Mouse (Mus musculus): ENCODE data around the gene AI467606. TPM values are rescaled to one million over a fixed set of nuclear protein-coding genes. Genes with fewer than 3 reads are reported as not detected.

AI467606 gene
- total RNA-seq, 2 experiments from 2014 or later = 1.4 to 3.0 TPM

Small RNA genes lying within 50 kb of the gene (microRNA-seq; reads per million reads assigned to microRNA genes)
- 0 reads per million in 2 experiments for gene Gm44343

Other genes with a start within 250 kb of the AI467606 start
- not detected for gene Doc2a, start 243.9 kb upstream of the AI467606 start, total RNA-seq (2021)
- 1 to 10 TPM; 5.4 to 7.4 TPM for gene Hirip3, start 229.4 kb upstream of the AI467606 start, total RNA-seq (2021)
- 10 to 100 TPM; 21.2 to 21.4 TPM for gene Ino80e, start 229.0 kb upstream of the AI467606 start, total RNA-seq (2021)
- gene Taok2, start 206.7 kb upstream of the AI467606 start, total RNA-seq (2021) = 10 to 100 TPM; 61.4 to 61.7 TPM
- gene Tmem219, start 168.4 kb upstream of the AI467606 start, total RNA-seq (2021) = 10 to 100 TPM; 10.9 to 13.0 TPM
- gene Kctd13, start 162.5 kb upstream of the AI467606 start, total RNA-seq (2021) = 1 to 10 TPM; 6.9 to 7.6 TPM
- gene Asphd1, start 141.8 kb upstream of the AI467606 start, total RNA-seq (2021) = under 1 TPM in 1 of 2 experiments, not detected in 1; 0.60 TPM
- 10 to 100 TPM; 14.2 to 17.2 TPM for gene Sez6l2, start 140.8 kb upstream of the AI467606 start, total RNA-seq (2021)
- 10 to 100 TPM; 63.3 to 66.1 TPM for gene Cdipt, start 115.4 kb upstream of the AI467606 start, total RNA-seq (2021)
- under 1 TPM; 0.45 to 0.59 TPM for gene Cdiptos, start 115.3 kb upstream of the AI467606 start, total RNA-seq (2021)
- gene Mvp, start 76.7 kb upstream of the AI467606 start, total RNA-seq (2021) = 10 to 100 TPM; 44.6 to 45.9 TPM
- gene Pagr1b, start 74.9 kb upstream of the AI467606 start, total RNA-seq (2021) = not detected
- gene Pagr1a, start 74.0 kb upstream of the AI467606 start, total RNA-seq (2021) = 10 to 100 TPM; 15.2 to 20.6 TPM
- gene Gm42742, start 70.3 kb upstream of the AI467606 start, total RNA-seq (2021) = 10 to 100 TPM; 18.0 to 19.8 TPM
- gene Prrt2, start 70.1 kb upstream of the AI467606 start, total RNA-seq (2021) = 1 to 10 TPM; 1.1 to 1.2 TPM
- gene Maz, start 64.3 kb upstream of the AI467606 start, total RNA-seq (2021) = 10 to 100 TPM; 81.8 to 91.3 TPM
- 1 to 10 TPM; 4.6 to 8.2 TPM for gene Kif22, start 48.9 kb upstream of the AI467606 start, total RNA-seq (2021)
- not detected for gene Zg16, start 4.0 kb upstream of the AI467606 start, total RNA-seq (2021)
- gene Qprt, start 30.9 kb downstream of the AI467606 start, total RNA-seq (2021) = not detected
- 1 to 10 TPM in 1 of 2 experiments, under 1 TPM in 1; 0.38 to 2.0 TPM for gene Spn, start 46.5 kb downstream of the AI467606 start, total RNA-seq (2021)
- 10 to 100 TPM; 38.0 to 43.7 TPM for gene Cd2bp2, start 104.7 kb downstream of the AI467606 start, total RNA-seq (2021)
- 10 to 100 TPM; 29.2 to 30.5 TPM for gene Tbc1d10b, start 117.1 kb downstream of the AI467606 start, total RNA-seq (2021)
- 1 to 10 TPM; 1.1 to 4.2 TPM for gene Mylpf, start 117.5 kb downstream of the AI467606 start, total RNA-seq (2021)
- 1 to 10 TPM; 6.9 to 7.0 TPM for gene Zfp553, start 141.7 kb downstream of the AI467606 start, total RNA-seq (2021)
- 10 to 100 TPM in 1 of 2 experiments, 1 to 10 TPM in 1; 7.5 to 18.8 TPM for gene Sept1, start 141.8 kb downstream of the AI467606 start, total RNA-seq (2021)
- gene Zfp771, start 152.9 kb downstream of the AI467606 start, total RNA-seq (2021) = 10 to 100 TPM; 17.8 to 21.3 TPM
- 10 to 100 TPM; 38.4 to 46.7 TPM for gene Dctpp1, start 169.3 kb downstream of the AI467606 start, total RNA-seq (2021)
- gene Sephs2, start 182.7 kb downstream of the AI467606 start, total RNA-seq (2021) = 10 to 100 TPM; 29.3 to 30.2 TPM
- 1 to 10 TPM; 2.0 to 5.7 TPM for gene Itgal, start 204.9 kb downstream of the AI467606 start, total RNA-seq (2021)